Mouse (Mus musculus) ovary, postnatal 14 days (tissue): ENCODE data around the gene Sbk2.

ENCODE experiments used
- DNase-seq: peaks from one replicate; pipeline ENCODE4 v3.0.0; 2022; ENCODE audit warnings: low spot score

Sbk2 gene

GRCm38 (mm10) chr7:4950561-4951342, 13.5 kb downstream of the Sbk2 start:
- no peak for DNase-seq

- DNase-seq: no peak
Observed at GRCm38 (mm10) chr7:4948386-4948785, 15.8 kb downstream of the Sbk2 start.

- DNase-seq: no peak
Observed at GRCm38 (mm10) chr7:4947855-4948254, 16.4 kb downstream of the Sbk2 start.

- peak; percentile 96 for DNase-seq
Observed at GRCm38 (mm10) chr7:4943223-4943815, 20.9 kb downstream of the Sbk2 start.

GRCm38 (mm10) chr7:4942673-4943072, 21.5 kb downstream of the Sbk2 start:
- DNase-seq: no peak

- DNase-seq: peak; percentile 73
Observed at GRCm38 (mm10) chr7:4940068-4940479, 24.1 kb downstream of the Sbk2 start.

- peak; percentile 67 for DNase-seq
Observed at GRCm38 (mm10) chr7:4938456-4938855, 25.8 kb downstream of the Sbk2 start.

- DNase-seq: no peak
Observed at GRCm38 (mm10) chr7:4937392-4937791, 26.8 kb downstream of the Sbk2 start.

- DNase-seq: no peak
Observed at GRCm38 (mm10) chr7:4936832-4937231, 27.4 kb downstream of the Sbk2 start.

- DNase-seq: no peak
Observed at GRCm38 (mm10) chr7:4934160-4934914, 29.9 kb downstream of the Sbk2 start.

GRCm38 (mm10) chr7:4933103-4933502, 31.1 kb downstream of the Sbk2 start:
- no peak for DNase-seq

- DNase-seq: no peak
Observed at GRCm38 (mm10) chr7:4928323-4928722, 35.9 kb downstream of the Sbk2 start.

- DNase-seq: no peak
Observed at GRCm38 (mm10) chr7:4927711-4928110, 36.5 kb downstream of the Sbk2 start.

- no peak for DNase-seq
Observed at GRCm38 (mm10) chr7:4926849-4927248, 37.4 kb downstream of the Sbk2 start.

- no peak for DNase-seq
Observed at GRCm38 (mm10) chr7:4925441-4926381, 38.5 kb downstream of the Sbk2 start, which contains the start of gene Ssc5d. Gene Ssc5d (plus strand): TSS chr7:4925785.

GRCm38 (mm10) chr7:4924891-4925301, 39.3 kb downstream of the Sbk2 start:
- DNase-seq: no peak

GRCm38 (mm10) chr7:4924483-4924882, 39.7 kb downstream of the Sbk2 start:
- DNase-seq: no peak

GRCm38 (mm10) chr7:4923586-4924364, 40.4 kb downstream of the Sbk2 start:
- no peak for DNase-seq

- DNase-seq: no peak
Observed at GRCm38 (mm10) chr7:4922931-4923565, 41.2 kb downstream of the Sbk2 start.

GRCm38 (mm10) chr7:4922508-4922907, 41.7 kb downstream of the Sbk2 start:
- peak; percentile 62 for DNase-seq
